Mouse (Mus musculus): ENCODE measurements around the gene Wdr74. TPM values are rescaled to one million over a fixed set of nuclear protein-coding genes. Genes with fewer than 3 reads are reported as not detected.

The Wdr74 gene
- total and polyA plus RNA-seq, 3 experiments, result 37.8 to 124 (median 75.0) TPM

- Histone ChIP-seq H3K4me1 (ENCODE audit: insufficient read depth, low read depth, low read length) (peaks cover 27% of the 10 kb centered on the region), H3K27me3 (ENCODE audit: insufficient read depth, low read length) (no peaks in the 10 kb centered on the region; the same call in 1 of the 2 replicates), H3K9me3 (replicated peaks) (no peaks in the 10 kb centered on the region), H3K4me3 (ENCODE audit: low read depth, low read length) (no peak overlapping the region), H3K36me3 (replicated peaks) (peaks cover 31% of the 10 kb centered on the region)
- no peak for ATAC-seq (ENCODE audit: extremely low read depth, insufficient number of reproducible peaks, low FRiP score, poor library complexity, severe bottlenecking)
- TF ChIP-seq CTCF (IDR thresholded peaks at IDR 0.05; ENCODE audit: low read depth, low read length) (no peak), POLR2AphosphoS5 (IDR thresholded peaks at IDR 0.05; ENCODE audit: insufficient replicate concordance, low read depth, low read length) (no peak), GATA2 (IDR thresholded peaks at IDR 0.05; ENCODE audit: borderline replicate concordance, low read depth, low read length) (no peak), GATA1 (IDR thresholded peaks at IDR 0.05; ENCODE audit: borderline replicate concordance, low read length) (no peak), TAL1 (conservative IDR thresholded peaks at IDR 0.05; ENCODE audit: low read depth, low read length) (no peak)
- DNase-seq (ENCODE audit: low spot score), result no peak
These were observed 32.1 kb upstream of the Wdr74 start for GRCm38 (mm10) chr19:8703571-8703970.

GRCm38 (mm10) chr19:8705026-8705708 is 30.5 kb upstream of the Wdr74 start:
- no peaks in the 10 kb centered on the region for H3K27me3 ChIP-seq (ENCODE audit: insufficient read depth, low read length)
- ATAC-seq (ENCODE audit: extremely low read depth, insufficient number of reproducible peaks, low FRiP score, poor library complexity, severe bottlenecking), result no peak; the same call in 1 of the 2 replicates
- TF ChIP-seq POLR2AphosphoS5 (IDR thresholded peaks at IDR 0.05; ENCODE audit: insufficient replicate concordance, low read depth, low read length) (peak; percentile 89; the same call in 1 of the 2 replicates), CTCF (IDR thresholded peaks at IDR 0.05; ENCODE audit: low read depth, low read length) (no peak)
- no peak overlapping the region for H3K4me3 ChIP-seq (ENCODE audit: low read depth, low read length)
- no peaks in the 10 kb centered on the region for H3K9me3 ChIP-seq (replicated peaks)
- peaks cover 43% of the 10 kb centered on the region for H3K4me1 ChIP-seq (ENCODE audit: insufficient read depth, low read depth, low read length)
- H3K36me3 ChIP-seq (replicated peaks), result peaks cover 47% of the 10 kb centered on the region
- DNase-seq (ENCODE audit: low spot score), result no peak

GRCm38 (mm10) chr19:8706132-8706667 is 29.4 kb upstream of the Wdr74 start:
- H3K4me1 ChIP-seq (ENCODE audit: insufficient read depth, low read depth, low read length), result peaks cover 53% of the 10 kb centered on the region

GRCm38 (mm10) chr19:8706930-8707329 is 28.7 kb upstream of the Wdr74 start:
- H3K27me3 ChIP-seq (ENCODE audit: insufficient read depth, low read length), result no peaks in the 10 kb centered on the region
- H3K36me3 ChIP-seq (replicated peaks), result peaks cover 63% of the 10 kb centered on the region
- no peak overlapping the region for H3K4me3 ChIP-seq (ENCODE audit: low read depth, low read length)
- TF ChIP-seq GATA1 (IDR thresholded peaks at IDR 0.05; ENCODE audit: borderline replicate concordance, low read length) (no peak), TAL1 (conservative IDR thresholded peaks at IDR 0.05; ENCODE audit: low read depth, low read length) (no peak), POLR2AphosphoS5 (IDR thresholded peaks at IDR 0.05; ENCODE audit: insufficient replicate concordance, low read depth, low read length) (no peak), GATA2 (IDR thresholded peaks at IDR 0.05; ENCODE audit: borderline replicate concordance, low read depth, low read length) (no peak), CTCF (IDR thresholded peaks at IDR 0.05; ENCODE audit: low read depth, low read length) (no peak)
- H3K4me1 ChIP-seq (ENCODE audit: insufficient read depth, low read depth, low read length), result peaks cover 57% of the 10 kb centered on the region
- ATAC-seq (ENCODE audit: extremely low read depth, insufficient number of reproducible peaks, low FRiP score, poor library complexity, severe bottlenecking) (no peak), DNase-seq (ENCODE audit: low spot score) (no peak)
- H3K9me3 ChIP-seq (replicated peaks), result no peaks in the 10 kb centered on the region

More at GRCm38 (mm10) chr19:8706132-8706667, 29.4 kb upstream of the Wdr74 start:
- H3K9me3 ChIP-seq (replicated peaks), result no peaks in the 10 kb centered on the region
- no peak for ATAC-seq (ENCODE audit: extremely low read depth, insufficient number of reproducible peaks, low FRiP score, poor library complexity, severe bottlenecking)
- no peaks in the 10 kb centered on the region for H3K27me3 ChIP-seq (ENCODE audit: insufficient read depth, low read length)
- H3K4me3 ChIP-seq (ENCODE audit: low read depth, low read length), result no peak overlapping the region
- TF ChIP-seq GATA2 (IDR thresholded peaks at IDR 0.05; ENCODE audit: borderline replicate concordance, low read depth, low read length) (no peak), GATA1 (IDR thresholded peaks at IDR 0.05; ENCODE audit: borderline replicate concordance, low read length) (no peak), POLR2AphosphoS5 (IDR thresholded peaks at IDR 0.05; ENCODE audit: insufficient replicate concordance, low read depth, low read length) (0 out of 2 replicates have a peak, but pooled peaks have one; percentile 28), TAL1 (conservative IDR thresholded peaks at IDR 0.05; ENCODE audit: low read depth, low read length) (no peak)
- peaks cover 57% of the 10 kb centered on the region for H3K36me3 ChIP-seq (replicated peaks)
- no peak for DNase-seq (ENCODE audit: low spot score)

- no peak for ATAC-seq (ENCODE audit: extremely low read depth, insufficient number of reproducible peaks, low FRiP score, poor library complexity, severe bottlenecking)
- H3K4me3 ChIP-seq (ENCODE audit: low read depth, low read length), result peak overlapping the region; percentile 42; the same call in 1 of the 2 replicates
- DNase-seq (ENCODE audit: low spot score), result no peak
- H3K4me1 ChIP-seq (ENCODE audit: insufficient read depth, low read depth, low read length), result peaks cover 59% of the 10 kb centered on the region
- peaks cover 70% of the 10 kb centered on the region for H3K36me3 ChIP-seq (replicated peaks)
- no peaks in the 10 kb centered on the region for H3K9me3 ChIP-seq (replicated peaks)
- TF ChIP-seq POLR2AphosphoS5 (IDR thresholded peaks at IDR 0.05; ENCODE audit: insufficient replicate concordance, low read depth, low read length), result no peak
- TF ChIP-seq TAL1 (conservative IDR thresholded peaks at IDR 0.05; ENCODE audit: low read depth, low read length), result no peak
- no peak for TF ChIP-seq CTCF (IDR thresholded peaks at IDR 0.05; ENCODE audit: low read depth, low read length)
- no peak for TF ChIP-seq GATA1 (IDR thresholded peaks at IDR 0.05; ENCODE audit: borderline replicate concordance, low read length)
- no peak for TF ChIP-seq GATA2 (IDR thresholded peaks at IDR 0.05; ENCODE audit: borderline replicate concordance, low read depth, low read length)
- H3K27me3 ChIP-seq (ENCODE audit: insufficient read depth, low read length), result no peaks in the 10 kb centered on the region
These were observed 26.7 kb upstream of the Wdr74 start for GRCm38 (mm10) chr19:8708954-8709353.

- Histone ChIP-seq H3K4me3 (ENCODE audit: low read depth, low read length) (no peak overlapping the region; the same call in 1 of the 2 replicates), H3K4me1 (ENCODE audit: insufficient read depth, low read depth, low read length) (peaks cover 68% of the 10 kb centered on the region), H3K9me3 (replicated peaks) (no peaks in the 10 kb centered on the region), H3K36me3 (replicated peaks) (peaks cover 70% of the 10 kb centered on the region), H3K27me3 (ENCODE audit: insufficient read depth, low read length) (no peaks in the 10 kb centered on the region)
- no peak for ATAC-seq (ENCODE audit: extremely low read depth, insufficient number of reproducible peaks, low FRiP score, poor library complexity, severe bottlenecking)
- TF ChIP-seq GATA2 (IDR thresholded peaks at IDR 0.05; ENCODE audit: borderline replicate concordance, low read depth, low read length) (no peak), POLR2AphosphoS5 (IDR thresholded peaks at IDR 0.05; ENCODE audit: insufficient replicate concordance, low read depth, low read length) (no peak), CTCF (IDR thresholded peaks at IDR 0.05; ENCODE audit: low read depth, low read length) (no peak), TAL1 (conservative IDR thresholded peaks at IDR 0.05; ENCODE audit: low read depth, low read length) (no peak), GATA1 (IDR thresholded peaks at IDR 0.05; ENCODE audit: borderline replicate concordance, low read length) (no peak)
- no peak for DNase-seq (ENCODE audit: low spot score)
These were observed 25.6 kb upstream of the Wdr74 start for GRCm38 (mm10) chr19:8710057-8710456.

All from G1E (cell line).